Mouse (Mus musculus) intestine, embryonic 14.5 days (tissue): ENCODE measurements around the gene Gm49325. TPM values are rescaled to one million over a fixed set of nuclear protein-coding genes. Genes with fewer than 3 reads are reported as not detected.

Experiments used
- ATAC-seq: fragments of 200-750 bp; cut with Nextera tagmentation; replicated peaks from 2 replicates; pipeline ENCODE4 v1.8.0; 2017; ENCODE audit warnings: low read depth, moderate number of reproducible peaks, moderate TSS enrichment, moderate library complexity; ENCODE audit not compliant: low FRiP score, low TSS enrichment
- DNase-seq: peaks from one replicate; pipeline ENCODE4 v3.0.0-alpha.2; 2018; ENCODE audit warnings: low spot score
- H3K27ac ChIP-seq: fragments of 300-500 bp; sonication (generic); 2 replicates; pipeline ENCODE4 v1.5.1; 2014; ENCODE audit warnings: low read depth, mild to moderate bottlenecking, control low read depth
- H3K27me3 ChIP-seq: fragments of 300-500 bp; sonication (generic); replicated peaks from 2 replicates; pipeline ENCODE4 v1.6.1; 2014; ENCODE audit warnings: low read length, control low read depth; ENCODE audit not compliant: control insufficient read depth, insufficient read depth
- H3K36me3 ChIP-seq: fragments of 300-500 bp; sonication (generic); 2 replicates; pipeline ENCODE4 v1.6.1; 2014; ENCODE audit warnings: low read length, control low read depth; ENCODE audit not compliant: control insufficient read depth, insufficient read depth
- H3K4me1 ChIP-seq: fragments of 300-500 bp; sonication (generic); replicated peaks from 2 replicates; pipeline ENCODE4 v1.6.1; 2014; ENCODE audit warnings: low read length, control low read depth, mixed read lengths; ENCODE audit not compliant: control insufficient read depth, insufficient read depth
- H3K4me2 ChIP-seq: fragments of 300-500 bp; sonication (generic); 2 replicates; pipeline ENCODE4 v1.6.1; 2014; ENCODE audit warnings: low read length
- H3K4me3 ChIP-seq: fragments of 300-500 bp; sonication (generic); 2 replicates; pipeline ENCODE4 v1.5.1; 2014; ENCODE audit warnings: low read depth, low read length, control low read depth, mixed read lengths
- H3K9ac ChIP-seq: fragments of 300-500 bp; sonication (generic); 2 replicates; pipeline ENCODE4 v1.6.1; 2014; ENCODE audit warnings: mild to moderate bottlenecking, low read length
- H3K9me3 ChIP-seq: fragments of 300-500 bp; sonication (generic); 2 replicates; pipeline ENCODE4 v1.6.1; 2016; ENCODE audit warnings: low read length, control low read depth; ENCODE audit not compliant: control insufficient read depth
- WGBS: fragments of 180-500 bp; shearing (Covaris S2); extraction: QIAGEN DNeasy Blood & Tissue Kit; methylation state at CpG from one replicate; pipeline ENCODE4 v1.1.7; 2014; 5-methylcytosine and 5-hydroxymethylcytosine counted together
- polyA plus RNA-seq: library from polyadenylated mRNA; unstranded; fragments of >200 nt; fragmentation: Nextera tagmentation; extraction: Ambion mirVana; gene quantifications from 2 replicates; pipeline ENCODE4 v1.2.1, GENCODE M21; 2014

Gm49325 gene
- polyA plus RNA-seq, 1 experiment from 2014 or later, result 2.0 TPM

GRCm38 (mm10) chr10:77596060-77596459 is 9.9 kb upstream of the Gm49325 start:
- Histone ChIP-seq H3K4me3 (no peak overlapping the region), H3K4me1 (no peaks in the 10 kb centered on the region), H3K9me3 (no peaks in the 10 kb centered on the region), H3K27ac (no peak overlapping the region), H3K27me3 (no peaks in the 10 kb centered on the region), H3K9ac (no peak overlapping the region), H3K36me3 (peaks cover 80% of the 10 kb centered on the region), H3K4me2 (no peak overlapping the region)
- ATAC-seq (no peak), DNase-seq (no peak)
- WGBS, result 87% methylated on average over 2 of the region's 2 CpGs

GRCm38 (mm10) chr10:77603021-77603420 is 3.0 kb upstream of the Gm49325 start:
- H3K27me3 ChIP-seq, result no peaks in the 10 kb centered on the region
- no peaks in the 10 kb centered on the region for H3K9me3 ChIP-seq
- DNase-seq (no peak), ATAC-seq (no peak)
- no peak overlapping the region for H3K4me2 ChIP-seq
- H3K4me1 ChIP-seq, result peaks cover 13% of the 10 kb centered on the region
- 56% methylated on average over 4 of the region's 4 CpGs for WGBS
- peaks cover 13% of the 10 kb centered on the region for H3K36me3 ChIP-seq
- no peak overlapping the region for H3K9ac ChIP-seq
- H3K4me3 ChIP-seq, result no peak overlapping the region
- no peak overlapping the region for H3K27ac ChIP-seq

DNA sequence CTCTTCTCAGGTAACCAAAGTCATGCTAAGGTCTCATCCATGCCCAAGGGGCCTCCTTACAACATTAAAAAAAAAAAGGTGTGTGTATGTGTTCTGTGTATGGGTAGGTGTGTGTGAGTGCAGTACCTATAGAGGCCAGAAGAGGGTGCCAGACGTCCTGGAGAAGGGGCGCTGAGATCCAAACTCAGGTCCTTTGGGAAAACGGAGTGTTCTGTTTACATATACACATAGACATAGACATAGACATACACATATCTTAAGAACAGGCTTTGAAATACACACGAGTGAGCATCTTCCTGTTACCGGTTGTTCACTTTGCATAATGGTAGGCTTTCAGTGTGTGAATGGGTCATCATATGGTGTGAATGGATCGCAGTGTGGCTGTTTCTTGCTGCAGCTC is 1.9 kb upstream of the Gm49325 start:
- ATAC-seq, result no peak
- Histone ChIP-seq H3K27me3 (no peaks in the 10 kb centered on the region), H3K9me3 (no peaks in the 10 kb centered on the region), H3K4me2 (no peak overlapping the region), H3K4me3 (no peak overlapping the region), H3K4me1 (peaks cover 13% of the 10 kb centered on the region), H3K36me3 (peaks cover 9% of the 10 kb centered on the region; the same call in 1 of the 2 replicates), H3K9ac (no peak overlapping the region), H3K27ac (no peak overlapping the region)
- no peak for DNase-seq
- WGBS, result 91% methylated on average over 6 of the region's 6 CpGs

DNA sequence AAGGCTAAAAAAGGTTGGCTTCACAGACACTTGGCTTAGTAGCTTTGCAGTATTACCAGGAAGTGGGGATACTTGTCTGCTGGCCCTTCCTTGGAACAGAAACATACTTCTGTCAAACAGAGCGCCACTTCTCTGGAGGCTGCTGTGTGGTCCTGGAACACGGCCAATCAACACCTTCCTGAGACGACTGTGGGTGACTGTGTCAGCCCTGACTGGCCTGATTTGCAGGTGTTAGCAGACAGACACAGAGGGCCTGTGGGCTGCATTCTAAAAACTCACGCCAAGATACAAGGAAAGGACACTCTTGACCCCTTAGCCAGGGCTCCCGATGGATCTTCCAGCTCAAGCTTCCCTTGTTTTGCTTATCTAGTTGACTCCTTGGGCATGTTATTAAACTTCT is 1.0 kb upstream of the Gm49325 start:
- 73% methylated on average over 5 of the region's 5 CpGs for WGBS
- Histone ChIP-seq H3K27me3 (no peaks in the 10 kb centered on the region), H3K36me3 (peaks cover 11% of the 10 kb centered on the region), H3K4me2 (no peak overlapping the region), H3K4me1 (peaks cover 13% of the 10 kb centered on the region), H3K9me3 (no peaks in the 10 kb centered on the region), H3K4me3 (no peak overlapping the region), H3K27ac (no peak overlapping the region), H3K9ac (no peak overlapping the region)
- ATAC-seq (no peak), DNase-seq (no peak)

DNA sequence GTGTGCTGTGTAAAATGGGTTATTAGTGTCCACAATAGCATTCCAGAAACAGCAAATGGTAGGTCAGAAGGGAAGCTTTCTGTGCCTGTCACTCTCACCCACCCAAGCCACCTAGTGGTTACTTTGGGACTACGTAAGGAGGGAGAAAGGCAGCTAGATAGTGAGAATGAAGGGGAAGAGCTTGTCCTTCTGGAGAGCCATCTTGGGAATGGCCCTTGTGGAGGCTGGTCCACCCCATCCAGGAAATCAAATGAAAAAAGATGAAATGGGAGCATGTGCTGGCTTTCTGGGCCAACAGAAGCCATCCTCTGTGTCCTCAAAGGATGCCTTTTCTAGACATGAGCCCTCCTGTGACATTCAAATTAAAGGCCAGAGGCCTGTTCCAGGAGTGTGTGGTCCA is 629 bp upstream of the Gm49325 start:
- Histone ChIP-seq H3K9me3 (no peaks in the 10 kb centered on the region), H3K27ac (peak overlapping the region; percentile 98), H3K36me3 (peaks cover 16% of the 10 kb centered on the region), H3K4me2 (peak overlapping the region; percentile 93), H3K4me3 (peak overlapping the region; percentile 83), H3K27me3 (no peaks in the 10 kb centered on the region), H3K4me1 (peaks cover 13% of the 10 kb centered on the region), H3K9ac (no peak overlapping the region)
- DNase-seq (peak; percentile 60), ATAC-seq (peak; percentile 24; the same call in 1 of the 2 replicates)
- WGBS, result 28% methylated on average over 1 of the region's 1 CpGs

DNA sequence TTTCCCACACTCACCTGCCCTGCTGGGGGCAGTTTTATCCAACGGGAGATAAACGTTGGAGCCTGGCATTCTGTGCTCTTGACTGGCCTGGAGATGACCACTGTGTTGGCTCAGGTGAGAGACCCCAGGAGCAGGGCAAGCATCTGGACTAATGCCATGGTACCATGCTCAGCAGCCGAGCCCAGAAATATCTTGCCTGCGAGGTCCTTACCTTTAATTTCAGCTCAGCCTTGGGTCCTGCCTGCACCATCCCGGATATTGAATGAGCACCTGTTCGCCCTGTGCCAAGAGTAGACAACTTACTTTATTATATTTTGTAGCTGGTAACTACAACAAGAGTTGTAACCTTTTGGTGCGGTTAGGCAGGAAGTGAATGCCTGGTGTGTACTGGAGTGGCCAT is 858 bp downstream of the Gm49325 start:
- ATAC-seq (peak; percentile 22; the same call in 1 of the 2 replicates), DNase-seq (no peak)
- H3K4me2 ChIP-seq, result peak overlapping the region; percentile 93
- H3K4me3 ChIP-seq, result peak overlapping the region; percentile 83
- H3K9me3 ChIP-seq, result no peaks in the 10 kb centered on the region
- H3K27ac ChIP-seq, result peak overlapping the region; percentile 98
- H3K36me3 ChIP-seq, result peaks cover 30% of the 10 kb centered on the region
- peak overlapping the region; percentile 87 for H3K9ac ChIP-seq
- peaks cover 13% of the 10 kb centered on the region for H3K4me1 ChIP-seq
- H3K27me3 ChIP-seq, result no peaks in the 10 kb centered on the region
- 38% methylated on average over 7 of the region's 7 CpGs for WGBS

DNA sequence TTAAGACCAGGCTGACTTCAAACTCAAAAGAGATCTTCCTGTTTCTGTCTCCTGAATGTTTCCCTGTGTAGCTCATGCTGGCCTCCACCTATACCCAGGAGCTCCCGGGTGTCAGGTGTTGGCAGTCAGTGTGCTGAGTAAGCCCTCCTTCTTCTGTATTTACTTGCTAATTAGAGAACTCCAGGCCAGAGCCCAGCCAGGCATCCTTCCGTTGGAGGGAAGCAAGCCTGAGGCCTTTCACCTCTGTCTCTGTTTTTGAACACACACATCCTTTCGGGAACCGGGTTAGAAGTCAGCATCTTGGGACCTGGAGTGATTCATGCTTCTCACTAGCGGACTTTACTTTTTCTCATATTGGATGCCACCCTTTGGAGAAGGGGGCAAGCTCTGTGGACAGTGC is 1.4 kb downstream of the Gm49325 start:
- H3K4me1 ChIP-seq, result peaks cover 13% of the 10 kb centered on the region
- H3K36me3 ChIP-seq, result peaks cover 36% of the 10 kb centered on the region
- no peaks in the 10 kb centered on the region for H3K27me3 ChIP-seq
- no peaks in the 10 kb centered on the region for H3K9me3 ChIP-seq
- H3K27ac ChIP-seq, result no peak overlapping the region
- ATAC-seq, result no peak
- no peak for DNase-seq
- peak overlapping the region; percentile 87; the same call in 1 of the 2 replicates for H3K9ac ChIP-seq
- H3K4me2 ChIP-seq, result peak overlapping the region; percentile 93
- H3K4me3 ChIP-seq, result peak overlapping the region; percentile 83
- WGBS, result 65% methylated on average over 5 of the region's 5 CpGs

GRCm38 (mm10) chr10:77608589-77608988 is 2.6 kb downstream of the Gm49325 start:
- Histone ChIP-seq H3K9me3 (no peaks in the 10 kb centered on the region), H3K4me1 (peaks cover 13% of the 10 kb centered on the region), H3K4me3 (no peak overlapping the region), H3K27me3 (no peaks in the 10 kb centered on the region), H3K27ac (no peak overlapping the region), H3K9ac (no peak overlapping the region), H3K4me2 (no peak overlapping the region), H3K36me3 (peaks cover 48% of the 10 kb centered on the region)
- WGBS, result 93% methylated on average over 8 of the region's 8 CpGs
- DNase-seq (no peak), ATAC-seq (no peak)

DNA sequence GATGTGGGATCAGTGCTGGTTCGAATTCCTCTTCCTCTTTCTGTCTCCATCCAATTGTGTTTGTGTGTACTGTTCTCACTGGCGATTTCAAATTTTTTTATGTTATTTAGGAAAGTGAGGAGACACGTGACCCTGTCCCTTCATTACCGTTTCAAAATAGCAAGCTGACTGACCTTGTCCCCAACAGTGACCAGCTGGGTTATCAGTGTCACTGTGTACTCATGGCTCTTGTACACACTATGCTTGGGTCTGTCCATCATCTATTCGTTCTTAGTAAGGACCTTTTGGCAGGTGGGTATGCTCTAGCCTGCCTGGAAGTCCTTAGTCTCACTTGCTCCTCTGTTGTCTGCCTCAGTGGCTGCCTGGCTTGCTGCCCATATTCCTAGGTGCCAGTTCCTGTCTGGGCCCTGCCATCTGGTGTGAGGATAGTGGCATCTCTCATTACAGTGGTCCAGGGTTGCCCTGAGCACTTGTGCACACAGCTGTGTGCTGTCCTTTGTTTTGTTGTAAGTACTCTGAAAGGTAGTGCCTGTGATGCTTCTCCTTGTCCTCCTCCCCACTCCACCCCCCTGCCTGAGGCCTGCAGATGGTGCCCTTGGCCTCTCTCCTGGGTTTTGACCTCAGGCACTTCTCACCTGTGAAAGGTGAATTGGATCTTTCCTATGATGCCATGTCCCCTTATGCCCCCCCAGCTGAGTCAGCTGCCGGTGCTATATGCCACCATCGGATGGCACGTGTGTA is 4.4 kb downstream of the Gm49325 start:
- ATAC-seq, result no peak

More for the DNA sequence above, 4.4 kb downstream of the Gm49325 start:
- no peak for DNase-seq
- H3K4me1 ChIP-seq, result peaks cover 13% of the 10 kb centered on the region
- 80% methylated on average over 8 of the region's 8 CpGs for WGBS
- H3K4me2 ChIP-seq, result no peak overlapping the region
- no peak overlapping the region for H3K4me3 ChIP-seq
- H3K36me3 ChIP-seq, result peaks cover 66% of the 10 kb centered on the region
- H3K27me3 ChIP-seq, result no peaks in the 10 kb centered on the region
- no peaks in the 10 kb centered on the region for H3K9me3 ChIP-seq
- no peak overlapping the region for H3K27ac ChIP-seq
- no peak overlapping the region for H3K9ac ChIP-seq
